Mouse (Mus musculus) testis, adult 2 months (tissue): ENCODE measurements around the gene Xpo6. TPM values are rescaled to one million over a fixed set of nuclear protein-coding genes. Genes with fewer than 3 reads are reported as not detected.
A peak's percentile ranks its signal among the peaks of the same experiment; 100 is the strongest.

Experiments
- H3K27ac ChIP-seq: fragments of 200-500 bp; 2 replicates; pipeline ENCODE4 v1.5.1; 2012; ENCODE audit warnings: low read depth, low read length; ENCODE audit not compliant: control insufficient read depth, insufficient read depth
- H3K27me3 ChIP-seq: fragments of 200-500 bp; 2 replicates; pipeline ENCODE4 v1.6.1; 2012; ENCODE audit warnings: mild to moderate bottlenecking, low read length, moderate library complexity; ENCODE audit not compliant: control insufficient read depth, insufficient read depth
- H3K36me3 ChIP-seq: fragments of 200-500 bp; 2 replicates; pipeline ENCODE4 v1.6.1; 2012; ENCODE audit warnings: mild to moderate bottlenecking, low read length; ENCODE audit not compliant: control insufficient read depth, insufficient read depth
- H3K4me1 ChIP-seq: fragments of 200-500 bp; 2 replicates; pipeline ENCODE4 v1.6.1; 2012; ENCODE audit warnings: low read length; ENCODE audit not compliant: control insufficient read depth, insufficient read depth
- H3K4me3 ChIP-seq: fragments of 200-500 bp; 2 replicates; pipeline ENCODE4 v1.5.1; 2012; ENCODE audit warnings: low read depth, mild to moderate bottlenecking, low read length, moderate library complexity, mixed read lengths; ENCODE audit not compliant: control insufficient read depth
- CTCF ChIP-seq: fragments of 200-500 bp; IDR thresholded peaks from 2 replicates; pipeline ENCODE4 v1.5.1; 2012; ENCODE audit warnings: low read depth, mild to moderate bottlenecking, inconsistent platforms, low read length, moderate library complexity; ENCODE audit not compliant: control insufficient read depth, insufficient read depth, insufficient replicate concordance
- POLR2A ChIP-seq: fragments of 200-500 bp; IDR thresholded peaks from 2 replicates; pipeline ENCODE4 v1.6.1; 2012; ENCODE audit warnings: low read depth, mild to moderate bottlenecking, inconsistent platforms, low read length, moderate library complexity; ENCODE audit not compliant: control insufficient read depth
- polyA plus RNA-seq: library from polyadenylated mRNA; depleted of rRNA; stranded (reverse); fragments of >200 nt; gene quantifications from 2 replicates; pipeline ENCODE4 v1.2.3, GENCODE M21; 2012

Xpo6 gene
- polyA plus RNA-seq, 1 experiment = 695 TPM

DNA sequence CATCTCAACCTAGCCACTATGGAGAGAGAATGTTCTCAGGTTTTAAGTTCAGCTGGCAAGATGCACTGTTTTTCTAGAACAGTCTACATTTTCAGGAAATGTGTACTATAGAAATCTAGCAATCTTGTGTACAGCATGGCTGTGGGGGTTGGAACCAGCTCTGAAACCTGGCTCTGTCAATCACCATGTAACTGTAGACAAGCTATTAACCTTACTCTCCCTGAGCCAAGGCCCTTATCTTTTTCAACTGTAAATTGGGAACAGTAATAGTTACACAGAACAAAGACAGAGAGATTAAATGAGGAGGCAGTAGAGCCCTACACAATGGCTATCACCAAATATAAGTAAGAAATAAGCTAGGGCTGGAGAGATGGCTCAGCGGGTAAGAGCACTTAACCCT lies 8.8 kb downstream of the Xpo6 start:
- TF ChIP-seq CTCF (no peak), POLR2A (no peak)
- Histone ChIP-seq H3K4me3 (no peak overlapping the region), H3K4me1 (no peaks in the 10 kb centered on the region; the same call in 1 of the 2 replicates), H3K36me3 (no peaks in the 10 kb centered on the region), H3K27me3 (no peaks in the 10 kb centered on the region), H3K27ac (no peak overlapping the region)

DNA sequence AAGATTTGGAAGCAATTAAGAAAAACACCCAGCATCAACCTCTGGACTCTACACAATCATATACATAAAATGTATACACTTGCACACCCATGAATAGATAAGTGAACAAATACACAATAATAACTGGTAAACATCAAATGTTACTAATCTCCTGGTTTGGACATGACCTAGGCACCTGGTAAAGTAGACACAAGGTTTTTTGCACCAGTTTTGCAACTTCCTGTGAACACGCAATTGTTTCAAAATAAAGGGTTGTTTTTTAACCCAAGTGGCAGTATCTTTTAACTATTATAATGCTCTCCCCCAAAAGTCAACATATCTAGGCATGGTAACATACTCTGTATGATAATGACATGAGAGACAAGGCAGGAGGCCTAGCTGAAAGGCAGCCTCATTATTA lies 10.8 kb downstream of the Xpo6 start:
- no peak overlapping the region for H3K27ac ChIP-seq
- no peak for TF ChIP-seq POLR2A
- TF ChIP-seq CTCF = no peak
- no peak overlapping the region for H3K4me3 ChIP-seq
- no peaks in the 10 kb centered on the region for H3K27me3 ChIP-seq
- H3K4me1 ChIP-seq = no peaks in the 10 kb centered on the region; the same call in 1 of the 2 replicates
- H3K36me3 ChIP-seq = no peaks in the 10 kb centered on the region

DNA sequence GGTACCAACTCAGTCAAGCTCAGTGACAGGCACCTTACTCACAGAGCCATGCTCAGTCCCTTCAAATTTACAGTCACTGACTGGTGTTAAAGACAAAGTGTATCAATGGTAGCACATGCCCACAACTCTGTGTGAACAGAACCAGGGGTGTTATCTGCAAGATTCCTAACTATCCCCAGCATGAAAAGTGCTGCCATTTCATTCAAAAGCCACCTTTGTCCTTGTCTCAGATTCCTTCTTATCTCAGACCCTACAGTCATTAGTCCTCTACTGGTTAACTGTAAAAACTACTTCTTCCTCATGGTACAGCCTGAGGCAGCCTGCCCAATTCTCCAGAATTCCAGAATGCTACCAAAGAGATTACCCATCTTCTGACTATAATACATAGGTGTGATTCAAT lies 14.3 kb downstream of the Xpo6 start:
- no peak for TF ChIP-seq CTCF
- no peak for TF ChIP-seq POLR2A
- no peaks in the 10 kb centered on the region for H3K27me3 ChIP-seq
- no peak overlapping the region for H3K4me3 ChIP-seq
- H3K36me3 ChIP-seq = no peaks in the 10 kb centered on the region
- H3K27ac ChIP-seq = no peak overlapping the region
- H3K4me1 ChIP-seq = no peaks in the 10 kb centered on the region; the same call in 1 of the 2 replicates

DNA sequence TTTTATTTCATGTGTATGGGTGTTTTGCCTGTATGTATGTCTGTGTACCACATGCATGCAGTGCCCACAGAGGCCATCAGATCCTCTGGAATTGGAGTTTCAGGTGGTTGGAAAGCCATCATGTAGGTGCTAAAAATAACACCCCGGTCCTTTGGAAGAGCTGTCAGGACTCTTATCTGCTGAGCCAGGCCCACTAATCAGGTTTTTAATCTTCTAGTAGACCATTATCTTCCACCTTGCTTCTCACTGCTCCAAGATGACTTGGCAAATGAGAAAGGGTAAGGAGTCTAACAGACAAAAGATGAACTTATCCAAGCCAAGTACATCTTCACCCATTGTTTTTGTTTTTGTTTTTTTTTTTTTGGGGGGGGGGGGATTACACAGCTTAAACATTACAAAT lies 16.7 kb downstream of the Xpo6 start:
- Histone ChIP-seq H3K36me3 (no peaks in the 10 kb centered on the region), H3K4me1 (no peaks in the 10 kb centered on the region), H3K27me3 (no peaks in the 10 kb centered on the region), H3K4me3 (no peak overlapping the region), H3K27ac (no peak overlapping the region)
- TF ChIP-seq POLR2A (no peak), CTCF (no peak)

DNA sequence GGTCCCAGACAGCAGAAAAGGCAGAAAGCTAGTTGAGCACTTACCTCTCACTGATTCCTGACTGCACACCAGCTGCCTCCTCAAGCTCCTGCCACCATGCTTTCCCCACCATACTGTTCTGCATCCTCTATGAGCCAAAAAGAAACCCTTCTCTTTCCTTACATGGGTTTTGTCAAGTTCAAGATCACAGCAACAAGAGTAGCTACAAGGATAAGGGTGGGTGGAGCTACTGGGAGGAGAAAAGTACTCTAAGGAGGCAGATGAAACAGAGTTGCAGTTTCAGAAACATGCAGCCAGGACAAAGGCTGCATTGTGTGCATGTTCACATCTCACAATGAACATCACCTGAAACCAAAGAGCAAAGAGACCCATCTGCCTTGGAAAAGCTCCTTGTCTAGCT lies 18.8 kb downstream of the Xpo6 start:
- Histone ChIP-seq H3K27me3 (no peaks in the 10 kb centered on the region), H3K36me3 (no peaks in the 10 kb centered on the region), H3K4me1 (no peaks in the 10 kb centered on the region), H3K4me3 (no peak overlapping the region), H3K27ac (peak overlapping the region; percentile 29)
- no peak for TF ChIP-seq POLR2A
- TF ChIP-seq CTCF = no peak

DNA sequence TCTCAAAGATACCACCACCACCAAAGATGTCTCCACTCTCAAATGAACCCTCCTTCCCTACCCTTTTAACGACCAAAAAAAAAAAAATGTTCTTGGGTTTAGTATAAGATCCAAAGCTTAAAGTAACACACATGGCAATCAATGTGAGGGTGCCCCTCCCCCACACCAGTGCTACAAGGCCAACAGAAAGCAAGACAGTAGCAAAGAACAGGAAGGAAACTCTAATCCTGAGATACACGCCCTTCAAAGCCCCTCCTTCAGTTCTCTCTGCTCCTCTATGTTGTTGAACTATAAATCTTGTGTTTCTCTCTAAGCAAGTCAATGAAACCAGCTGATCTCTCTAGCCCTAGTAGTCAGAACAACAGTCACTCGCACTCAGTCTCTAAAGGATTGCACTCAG lies 19.3 kb downstream of the Xpo6 start:
- H3K4me3 ChIP-seq = no peak overlapping the region
- H3K27ac ChIP-seq = no peak overlapping the region
- TF ChIP-seq CTCF (no peak), POLR2A (no peak)
- H3K36me3 ChIP-seq = no peaks in the 10 kb centered on the region
- H3K4me1 ChIP-seq = no peaks in the 10 kb centered on the region
- H3K27me3 ChIP-seq = no peaks in the 10 kb centered on the region

DNA sequence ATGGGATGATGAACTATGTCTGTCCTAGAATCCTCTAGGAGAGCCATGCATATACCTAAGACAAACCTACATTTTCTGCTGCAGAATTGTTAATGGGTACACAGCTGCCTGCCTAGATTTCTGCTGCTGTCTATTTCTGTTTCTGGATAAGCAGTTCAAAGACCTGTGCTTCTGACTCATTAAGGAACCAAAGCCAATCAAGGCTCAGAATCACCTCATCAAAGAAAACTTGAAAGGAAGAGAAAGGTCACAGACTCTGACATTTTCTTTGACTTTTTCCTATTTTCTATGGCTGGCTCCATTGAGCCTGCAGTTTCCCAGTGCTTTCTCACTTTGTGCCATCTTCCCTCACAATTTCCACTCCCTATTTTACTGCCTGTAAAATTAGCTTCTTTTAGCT lies 21.5 kb downstream of the Xpo6 start:
- Histone ChIP-seq H3K27me3 (no peaks in the 10 kb centered on the region), H3K36me3 (no peaks in the 10 kb centered on the region), H3K27ac (no peak overlapping the region), H3K4me1 (0 out of 2 replicates have a peak, but pooled peaks cover 2% of the 10 kb centered on the region), H3K4me3 (no peak overlapping the region)
- TF ChIP-seq POLR2A (no peak), CTCF (no peak)

DNA sequence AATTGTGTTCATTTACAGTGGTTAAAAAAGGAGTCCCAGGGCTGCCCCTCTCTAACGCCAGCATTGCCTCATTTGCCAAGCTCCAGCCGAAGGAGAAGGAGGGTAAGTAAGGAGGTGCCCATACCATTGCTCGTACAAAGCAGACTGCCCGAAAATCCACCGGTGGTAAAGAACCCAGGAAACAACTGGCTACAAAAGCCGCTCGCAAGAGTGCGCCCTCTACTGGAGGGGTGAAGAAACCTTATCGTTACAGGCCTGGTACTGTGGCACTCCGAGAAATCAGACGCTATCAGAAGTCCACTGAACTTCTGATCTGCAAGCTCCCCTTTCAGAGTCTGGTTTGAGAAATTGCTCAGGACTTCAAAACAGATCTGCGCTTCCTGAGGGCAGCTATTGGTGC lies 24.3 kb downstream of the Xpo6 start:
- no peak overlapping the region for H3K27ac ChIP-seq
- H3K36me3 ChIP-seq = no peaks in the 10 kb centered on the region
- H3K27me3 ChIP-seq = no peaks in the 10 kb centered on the region
- no peak overlapping the region for H3K4me3 ChIP-seq
- TF ChIP-seq POLR2A (no peak), CTCF (no peak)
- 0 out of 2 replicates have a peak, but pooled peaks cover 2% of the 10 kb centered on the region for H3K4me1 ChIP-seq
